Mouse (Mus musculus) kidney, embryonic 15.5 days (tissue): ENCODE results near the gene Hus1. TPM values are rescaled to one million over a fixed set of nuclear protein-coding genes. Genes with fewer than 3 reads are reported as not detected.

Experiments used
- ATAC-seq: fragments of 200-750 bp; cut with Nextera tagmentation; replicated peaks from 2 replicates; pipeline ENCODE4 v1.8.0; 2017; ENCODE audit warnings: moderate TSS enrichment; ENCODE audit not compliant: low FRiP score
- H3K27ac ChIP-seq: fragments of 300-500 bp; sonication (generic); 2 replicates; pipeline ENCODE4 v1.5.1; 2015; ENCODE audit warnings: mild to moderate bottlenecking, inconsistent platforms
- H3K27me3 ChIP-seq: fragments of 300-500 bp; sonication (generic); 2 replicates; pipeline ENCODE4 v1.6.1; 2015; ENCODE audit warnings: inconsistent platforms
- H3K36me3 ChIP-seq: fragments of 300-500 bp; sonication (generic); 2 replicates; pipeline ENCODE4 v1.6.1; 2015; ENCODE audit warnings: inconsistent platforms
- H3K4me1 ChIP-seq: fragments of 300-500 bp; sonication (generic); 2 replicates; pipeline ENCODE4 v1.6.1; 2015; ENCODE audit warnings: inconsistent platforms
- H3K4me2 ChIP-seq: fragments of 300-500 bp; sonication (generic); 2 replicates; pipeline ENCODE4 v1.6.1; 2015; ENCODE audit warnings: moderate library complexity, mild to moderate bottlenecking, inconsistent platforms
- H3K4me3 ChIP-seq: fragments of 300-500 bp; sonication (generic); replicated peaks from 2 replicates; pipeline ENCODE4 v1.5.1; 2015; ENCODE audit warnings: mild to moderate bottlenecking, inconsistent platforms
- H3K9ac ChIP-seq: fragments of 300-500 bp; sonication (generic); 2 replicates; pipeline ENCODE4 v1.6.1; 2015; ENCODE audit warnings: mild to moderate bottlenecking, inconsistent platforms
- H3K9me3 ChIP-seq: fragments of 300-500 bp; sonication (generic); replicated peaks from 2 replicates; pipeline ENCODE4 v1.6.1; 2016; ENCODE audit warnings: inconsistent platforms
- WGBS: fragments of 180-500 bp; shearing (Covaris S2); methylation state at CpG from one replicate; pipeline ENCODE4 v1.1.7; 2015; ENCODE audit warnings: mixed read lengths; 5-methylcytosine and 5-hydroxymethylcytosine counted together
- polyA plus RNA-seq: library from polyadenylated mRNA; unstranded; fragments of >200 nt; fragmentation: Nextera tagmentation; extraction: Ambion mirVana; gene quantifications from 2 replicates; pipeline ENCODE4 v1.2.1, GENCODE M21; 2015

Gene Hus1
- 22.1 and 22.3 TPM in 2 replicates for polyA plus RNA-seq

GRCm38 (mm10) chr11:9010853-9011339 lies at the start of gene Hus1:
TSS of gene Hus1 (minus strand) at chr11:9011191.
- peak within 1 kb of the TSS; percentile 97 for H3K27ac ChIP-seq
- WGBS = under 1% methylated on average over 43 of the region's 43 CpGs
- peaks cover 16% of the 10 kb centered on the region for H3K4me1 ChIP-seq
- peaks cover 13% of the 10 kb centered on the region; the same call in 1 of the 2 replicates for H3K27me3 ChIP-seq
- H3K4me2 ChIP-seq = peak within 1 kb of the TSS; percentile 80
- ATAC-seq = peak; percentile 97
- peak within 1 kb of the TSS; percentile 82 for H3K9ac ChIP-seq
- peak within 1 kb of the TSS; percentile 86 for H3K4me3 ChIP-seq
- H3K36me3 ChIP-seq = peaks cover 18% of the 10 kb centered on the region
- H3K9me3 ChIP-seq = no peaks in the 10 kb centered on the region

GRCm38 (mm10) chr11:9060484-9060883 lies 49.5 kb upstream of the Hus1 start:
- Histone ChIP-seq H3K36me3 (no peaks in the 10 kb centered on the region), H3K27me3 (no peaks in the 10 kb centered on the region), H3K9me3 (no peaks in the 10 kb centered on the region), H3K4me1 (no peaks in the 10 kb centered on the region), H3K9ac (no peak overlapping the region), H3K4me2 (no peak overlapping the region), H3K27ac (no peak overlapping the region), H3K4me3 (no peak overlapping the region)
- WGBS = 61% methylated on average over 5 of the region's 5 CpGs
- no peak for ATAC-seq

- no peak overlapping the region for H3K4me2 ChIP-seq
- H3K27me3 ChIP-seq = no peaks in the 10 kb centered on the region
- 79% methylated on average over 1 of the region's 1 CpGs for WGBS
- no peak overlapping the region for H3K27ac ChIP-seq
- ATAC-seq = no peak
- H3K9me3 ChIP-seq = no peaks in the 10 kb centered on the region
- no peaks in the 10 kb centered on the region for H3K4me1 ChIP-seq
- no peak overlapping the region for H3K4me3 ChIP-seq
- H3K9ac ChIP-seq = no peak overlapping the region
- no peaks in the 10 kb centered on the region for H3K36me3 ChIP-seq
Measured at GRCm38 (mm10) chr11:9060029-9060428, 49.0 kb upstream of the Hus1 start.

GRCm38 (mm10) chr11:9057711-9058110 lies 46.7 kb upstream of the Hus1 start:
- no peaks in the 10 kb centered on the region for H3K27me3 ChIP-seq
- no peak for ATAC-seq
- H3K36me3 ChIP-seq = no peaks in the 10 kb centered on the region
- H3K9me3 ChIP-seq = no peaks in the 10 kb centered on the region
- no peak overlapping the region for H3K9ac ChIP-seq
- 90% methylated on average over 4 of the region's 4 CpGs for WGBS
- H3K4me2 ChIP-seq = no peak overlapping the region
- no peak overlapping the region for H3K27ac ChIP-seq
- H3K4me3 ChIP-seq = no peak overlapping the region
- no peaks in the 10 kb centered on the region for H3K4me1 ChIP-seq

- no peak overlapping the region for H3K4me2 ChIP-seq
- WGBS = 89% methylated on average over 2 of the region's 2 CpGs
- H3K4me3 ChIP-seq = no peak overlapping the region
- H3K27ac ChIP-seq = no peak overlapping the region
- H3K36me3 ChIP-seq = no peaks in the 10 kb centered on the region
- 0 out of 2 replicates have a peak, but pooled peaks cover 2% of the 10 kb centered on the region for H3K27me3 ChIP-seq
- no peak for ATAC-seq
- no peak overlapping the region for H3K9ac ChIP-seq
- H3K4me1 ChIP-seq = no peaks in the 10 kb centered on the region
- H3K9me3 ChIP-seq = no peaks in the 10 kb centered on the region
Measured at GRCm38 (mm10) chr11:9056937-9057336, 45.9 kb upstream of the Hus1 start.

GRCm38 (mm10) chr11:9051895-9052294 lies 40.9 kb upstream of the Hus1 start:
- WGBS = 68% methylated on average over 2 of the region's 2 CpGs
- H3K36me3 ChIP-seq = no peaks in the 10 kb centered on the region
- no peak overlapping the region for H3K4me2 ChIP-seq

GRCm38 (mm10) chr11:9050241-9050640 lies 39.2 kb upstream of the Hus1 start:
- no peaks in the 10 kb centered on the region for H3K36me3 ChIP-seq
- peaks cover 12% of the 10 kb centered on the region for H3K4me1 ChIP-seq
- H3K4me2 ChIP-seq = no peak overlapping the region
- no peaks in the 10 kb centered on the region for H3K9me3 ChIP-seq
- no peak overlapping the region for H3K27ac ChIP-seq
- ATAC-seq = no peak
- WGBS = 82% methylated on average over 4 of the region's 4 CpGs
- no peak overlapping the region for H3K9ac ChIP-seq
- peaks cover 34% of the 10 kb centered on the region for H3K27me3 ChIP-seq
- no peak overlapping the region for H3K4me3 ChIP-seq

More at GRCm38 (mm10) chr11:9051895-9052294, 40.9 kb upstream of the Hus1 start:
- H3K27me3 ChIP-seq = peaks cover 32% of the 10 kb centered on the region
- H3K4me3 ChIP-seq = no peak overlapping the region
- peaks cover 12% of the 10 kb centered on the region for H3K4me1 ChIP-seq
- no peaks in the 10 kb centered on the region for H3K9me3 ChIP-seq
- no peak overlapping the region for H3K27ac ChIP-seq
- ATAC-seq = no peak
- no peak overlapping the region for H3K9ac ChIP-seq

GRCm38 (mm10) chr11:9048703-9049060 lies 37.7 kb upstream of the Hus1 start, which contains the start of gene Sun3:
TSS of gene Sun3 (minus strand) at chr11:9048991.
- peak within 1 kb of the TSS; percentile 39 for H3K9ac ChIP-seq
- no peaks in the 10 kb centered on the region for H3K36me3 ChIP-seq
- peak within 1 kb of the TSS; percentile 56 for H3K4me3 ChIP-seq
- peaks cover 34% of the 10 kb centered on the region for H3K27me3 ChIP-seq
- H3K4me2 ChIP-seq = peak within 1 kb of the TSS; percentile 96
- 1% methylated on average over 18 of the region's 18 CpGs for WGBS
- ATAC-seq = peak; percentile 75
- H3K27ac ChIP-seq = no peak within 1 kb of the TSS
- no peaks in the 10 kb centered on the region for H3K9me3 ChIP-seq
- peaks cover 12% of the 10 kb centered on the region for H3K4me1 ChIP-seq

GRCm38 (mm10) chr11:9048011-9048702 lies 37.2 kb upstream of the Hus1 start, which contains the start of gene Gm11992:
TSS of gene Gm11992 (plus strand) at chr11:9048594.
- Histone ChIP-seq H3K4me3 (peak within 1 kb of the TSS; percentile 56), H3K4me1 (peaks cover 12% of the 10 kb centered on the region), H3K27ac (no peak within 1 kb of the TSS), H3K36me3 (no peaks in the 10 kb centered on the region), H3K9me3 (no peaks in the 10 kb centered on the region), H3K27me3 (peaks cover 34% of the 10 kb centered on the region), H3K4me2 (peak within 1 kb of the TSS; percentile 96), H3K9ac (peak within 1 kb of the TSS; percentile 39)
- WGBS = 4% methylated on average over 21 of the region's 21 CpGs
- ATAC-seq = peak; percentile 100

- Histone ChIP-seq H3K4me1 (peaks cover 12% of the 10 kb centered on the region), H3K36me3 (no peaks in the 10 kb centered on the region), H3K27me3 (peaks cover 32% of the 10 kb centered on the region), H3K4me2 (no peak overlapping the region), H3K27ac (no peak overlapping the region), H3K9me3 (no peaks in the 10 kb centered on the region), H3K9ac (no peak overlapping the region), H3K4me3 (no peak overlapping the region)
- ATAC-seq = no peak
- WGBS = 77% methylated on average over 5 of the region's 5 CpGs
Measured at GRCm38 (mm10) chr11:9047044-9047443, 36.1 kb upstream of the Hus1 start.

GRCm38 (mm10) chr11:9046546-9046945 lies 35.6 kb upstream of the Hus1 start:
- WGBS = 81% methylated on average over 2 of the region's 2 CpGs
- H3K4me2 ChIP-seq = no peak overlapping the region
- peaks cover 12% of the 10 kb centered on the region for H3K4me1 ChIP-seq
- H3K4me3 ChIP-seq = no peak overlapping the region
- peaks cover 29% of the 10 kb centered on the region for H3K27me3 ChIP-seq
- H3K27ac ChIP-seq = no peak overlapping the region
- no peak overlapping the region for H3K9ac ChIP-seq
- no peaks in the 10 kb centered on the region for H3K9me3 ChIP-seq
- H3K36me3 ChIP-seq = no peaks in the 10 kb centered on the region
- ATAC-seq = no peak

GRCm38 (mm10) chr11:9031530-9031929 lies 20.5 kb upstream of the Hus1 start:
- no peaks in the 10 kb centered on the region for H3K27me3 ChIP-seq
- H3K4me3 ChIP-seq = no peak overlapping the region
- no peak for ATAC-seq
- H3K4me2 ChIP-seq = no peak overlapping the region
- H3K9me3 ChIP-seq = no peaks in the 10 kb centered on the region
- H3K9ac ChIP-seq = no peak overlapping the region
- 84% methylated on average over 2 of the region's 2 CpGs for WGBS
- H3K36me3 ChIP-seq = no peaks in the 10 kb centered on the region
- H3K4me1 ChIP-seq = no peaks in the 10 kb centered on the region
- H3K27ac ChIP-seq = no peak overlapping the region
